Mouse (Mus musculus) kidney, adult 9 months (tissue): ENCODE measurements around the gene Vps11.
A peak's percentile ranks its signal among the peaks of the same experiment; 100 is the strongest.
"Not testable (repeated sequence)": the region's sequence is repeated elsewhere in the genome, so short reads cannot be mapped to it uniquely, and the experiment has no call there.

Experiments used
- DNase-seq: peaks from one replicate; pipeline ENCODE4 v3.0.0; 2022

Vps11 gene

GRCm38 (mm10) chr9:44313476-44314256 is 47.8 kb downstream of the Vps11 start:
- no peak for DNase-seq

DNA sequence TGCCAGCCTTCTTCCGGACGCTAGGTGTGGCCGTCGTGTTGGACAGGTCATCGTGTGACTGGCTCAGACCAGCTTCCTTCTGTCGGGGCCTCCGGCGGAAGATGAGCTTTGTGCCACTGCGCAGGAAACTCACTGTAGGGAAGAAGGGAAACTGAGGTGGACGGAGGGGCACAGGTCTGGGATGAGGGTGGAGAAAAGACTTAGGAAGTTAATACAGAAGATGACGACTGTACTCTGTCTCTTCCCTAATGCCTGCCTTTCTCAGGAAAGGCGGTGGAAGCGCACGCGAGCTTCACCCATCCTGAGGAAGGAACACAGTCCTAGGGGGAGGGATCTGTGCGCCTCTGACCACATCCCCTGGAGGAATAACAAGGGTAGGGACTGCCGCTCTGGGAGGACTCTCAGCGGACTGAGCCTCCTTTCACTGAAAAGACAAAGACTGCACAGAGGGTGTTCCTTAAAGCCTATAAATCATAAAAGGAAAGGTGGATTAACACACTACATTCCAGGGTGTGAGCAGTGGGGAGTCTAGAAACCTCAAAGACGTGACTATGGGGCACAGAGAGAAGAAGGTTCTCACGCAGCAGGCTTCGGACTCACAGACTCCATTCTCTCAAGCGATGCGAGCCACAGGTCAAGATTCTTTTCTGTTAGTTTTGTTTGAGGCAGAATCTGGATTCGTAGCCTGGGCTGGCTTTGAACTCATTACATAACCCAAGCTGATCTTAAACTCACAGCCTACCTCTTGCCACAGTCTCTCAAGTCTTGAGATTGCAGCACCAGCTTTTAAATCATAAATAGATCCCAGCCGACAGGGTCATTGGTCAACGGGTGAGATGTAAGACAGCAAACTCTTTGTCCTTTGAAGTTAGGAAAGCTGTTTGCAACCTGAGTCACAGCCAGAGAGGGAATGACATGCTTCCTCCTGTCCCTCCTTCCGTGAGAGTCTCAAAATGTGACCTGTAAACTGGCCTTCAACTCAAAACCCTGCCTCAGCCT is 50.0 kb downstream of the Vps11 start:
- DNase-seq, result peak; percentile 60

- DNase-seq, result no peak
Measured at GRCm38 (mm10) chr9:44310750-44311135, 50.7 kb downstream of the Vps11 start.

DNA sequence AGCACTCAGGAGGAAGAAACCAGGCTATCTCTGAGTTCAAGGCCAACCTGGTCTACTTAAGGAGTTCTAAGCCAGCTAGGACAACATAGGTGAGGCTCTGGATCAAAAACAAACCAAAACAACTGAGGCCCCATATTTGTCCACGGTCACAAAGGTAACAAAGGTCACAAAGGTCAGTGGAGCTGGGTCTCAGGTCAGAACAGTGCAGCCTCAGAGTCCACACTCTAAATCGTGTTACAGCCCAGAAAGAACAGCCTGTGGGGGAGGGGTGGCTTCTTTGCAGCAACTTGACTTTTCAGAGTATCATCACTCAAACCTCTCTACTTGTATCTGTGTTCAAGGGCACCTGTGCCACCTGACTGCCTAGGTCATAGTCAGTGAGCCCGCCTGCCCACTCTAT is 51.7 kb downstream of the Vps11 start:
- no peak for DNase-seq

- no peak for DNase-seq
Measured at GRCm38 (mm10) chr9:44307248-44307647, 54.2 kb downstream of the Vps11 start.

DNA sequence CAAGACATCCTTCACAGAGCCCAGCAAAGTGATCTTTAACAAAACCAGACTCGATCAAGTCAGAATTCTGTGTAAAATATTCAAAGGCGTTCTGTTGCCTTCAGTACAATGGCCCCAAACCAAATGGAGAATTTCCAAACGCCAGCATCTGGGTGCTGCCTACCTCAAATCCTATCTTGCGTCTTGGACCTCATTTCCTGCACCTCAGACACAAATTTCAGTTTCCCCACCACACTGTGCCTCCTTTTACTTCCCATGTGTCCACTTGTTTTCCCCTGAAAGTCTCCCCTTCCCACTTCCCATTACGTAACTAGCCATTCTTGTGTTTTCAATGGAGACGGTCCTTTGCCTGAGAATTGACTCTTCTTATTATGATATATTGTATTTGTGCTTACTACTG is 54.9 kb downstream of the Vps11 start:
- DNase-seq, result no peak

DNA sequence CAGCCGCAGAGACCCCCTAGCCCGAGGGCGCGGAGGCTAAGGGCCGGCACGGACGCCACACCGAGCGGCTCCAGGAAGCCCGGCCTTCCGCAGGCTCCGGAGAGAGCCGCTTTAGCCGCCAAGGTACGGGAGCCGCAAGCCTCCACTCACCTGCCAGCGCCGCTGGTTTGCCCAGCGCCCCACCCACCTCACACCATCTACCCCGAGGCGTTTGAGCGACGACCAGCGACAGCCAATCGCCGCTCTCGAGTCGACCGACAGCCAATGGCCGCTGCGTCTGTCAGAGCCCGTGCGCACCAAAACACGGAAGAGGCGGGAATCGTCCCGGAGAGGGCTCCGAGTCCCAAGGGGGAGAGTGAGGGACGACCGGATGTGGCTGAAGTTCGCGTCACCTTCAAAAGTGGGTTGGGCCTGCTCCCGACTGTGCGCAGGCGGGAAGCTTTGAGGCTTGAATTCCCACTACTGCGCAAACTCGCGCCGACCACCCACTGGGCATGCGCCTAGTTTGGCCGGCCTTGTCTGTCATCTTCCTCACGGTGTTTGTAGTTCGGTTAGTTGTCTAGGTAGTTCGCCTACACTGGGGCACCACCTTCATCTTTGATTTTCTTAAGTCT is 55.9 kb downstream of the Vps11 start, which contains the start of gene Hinfp:
Gene Hinfp (minus strand): TSS at position 206 of the 614 bp plus-strand sequence.
- peak; percentile 99 for DNase-seq

GRCm38 (mm10) chr9:44300001-44300400 is 61.5 kb downstream of the Vps11 start:
- DNase-seq, result not testable (repeated sequence)
